Mouse (Mus musculus) macrophage (primary cell): ENCODE measurements around the gene Daam1. TPM values are rescaled to one million over a fixed set of nuclear protein-coding genes. Genes with fewer than 3 reads are reported as not detected.

Experiments used
- H3K27ac ChIP-seq: fragments of 350-480 bp; formaldehyde crosslinking; 2 replicates; pipeline ENCODE4 v1.9.0; 2021
- H3K36me3 ChIP-seq: fragments of 350-480 bp; formaldehyde crosslinking; 2 replicates; pipeline ENCODE4 v1.9.0; 2021; ENCODE audit errors: inconsistent target
- H3K4me3 ChIP-seq: fragments of 350-480 bp; formaldehyde crosslinking; 2 replicates; pipeline ENCODE4 v1.9.0; 2021; ENCODE audit errors: inconsistent target
- H3K79me2 ChIP-seq: fragments of 350-480 bp; formaldehyde crosslinking; 2 replicates; pipeline ENCODE4 v1.9.0; 2021; ENCODE audit errors: inconsistent target
- WGBS: methylation state at CpG from one replicate; pipeline ENCODE4 v1.1.7; 2026; ENCODE audit warnings: inconsistent platforms; ENCODE audit not compliant: missing documents; 5-methylcytosine and 5-hydroxymethylcytosine counted together
- polyA plus RNA-seq: library from polyadenylated mRNA; stranded (reverse); fragments of 250-400 nt; gene quantifications from 3 replicates; pipeline ENCODE4 v1.2.4, GENCODE M21; 2018; ENCODE audit warnings: inconsistent platforms
- total RNA-seq, 78 experiments: library from RNA; depleted of rRNA; stranded (reverse); fragments of 250-400 nt; gene quantifications; 1 replicate in 9 of 78; 2 replicates in 24 of 78; 3 replicates in 43 of 78; 4 replicates in 2 of 78; pipeline ENCODE4 v1.2.4; 2018; ENCODE audit warnings: inconsistent platforms in 56 of 78

Daam1 gene
- 100 to 1,000 TPM in 1 of 26 experiments, 10 to 100 TPM in 25; 23.6 to 164 (median 36.9) TPM for total RNA-seq (2018; cell fraction: chromatin; rRNA removed)
- total RNA-seq (2018; cell fraction: cytosol; rRNA removed) = 10 to 100 TPM in 17 of 26 experiments, 1 to 10 TPM in 9; 8.7 to 17.1 (median 11.3) TPM
- 100 to 1,000 TPM in 1 of 26 experiments, 10 to 100 TPM in 25; 18.9 to 136 (median 25.2) TPM for total RNA-seq (2018; cell fraction: nucleus; rRNA removed)
- polyA plus RNA-seq = 6.5 to 9.8 TPM (median 6.7 TPM) in 3 replicates

DNA sequence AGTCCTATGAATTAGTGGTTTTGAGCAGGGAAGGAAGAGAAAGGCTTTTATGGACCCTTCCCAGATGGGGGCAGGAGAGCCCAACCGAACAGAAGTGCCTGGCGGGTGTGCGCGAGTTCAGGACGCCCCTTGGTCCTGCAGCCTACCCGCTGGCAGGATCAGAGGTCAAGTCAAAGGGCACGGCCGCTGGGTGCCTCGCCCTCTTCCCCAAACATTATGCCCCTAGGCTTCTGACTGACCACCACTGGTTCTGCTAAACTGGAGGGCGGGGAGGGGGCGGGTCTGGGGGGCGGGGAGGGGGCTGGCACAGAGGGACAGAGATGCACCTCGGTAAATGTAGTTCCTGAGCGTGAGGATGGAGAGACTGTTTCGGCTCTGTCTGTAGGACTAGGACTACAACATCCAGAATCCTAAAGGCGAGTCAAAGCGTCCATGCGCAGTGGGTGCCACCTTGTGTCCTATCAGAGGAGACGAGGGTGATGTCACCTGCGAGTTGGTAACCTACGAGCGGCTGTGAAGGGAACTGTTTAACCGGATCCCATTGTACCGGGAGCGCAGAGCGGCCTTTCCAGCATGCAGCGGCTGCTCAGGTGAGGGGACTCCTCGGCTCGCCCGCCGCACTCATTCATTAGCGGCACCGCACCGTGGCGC is at the start of gene Daam1:
Gene Daam1 (plus strand): TSS at position 472 of the 651 bp plus-strand sequence.
- Histone ChIP-seq H3K4me3 (peak within 1 kb of the TSS; percentile 56), H3K27ac (no peak within 1 kb of the TSS), H3K36me3 (no peaks in the 10 kb centered on the region), H3K79me2 (peaks cover 41% of the 10 kb centered on the region)
- 2% methylated on average over 29 of the region's 35 CpGs for WGBS

DNA sequence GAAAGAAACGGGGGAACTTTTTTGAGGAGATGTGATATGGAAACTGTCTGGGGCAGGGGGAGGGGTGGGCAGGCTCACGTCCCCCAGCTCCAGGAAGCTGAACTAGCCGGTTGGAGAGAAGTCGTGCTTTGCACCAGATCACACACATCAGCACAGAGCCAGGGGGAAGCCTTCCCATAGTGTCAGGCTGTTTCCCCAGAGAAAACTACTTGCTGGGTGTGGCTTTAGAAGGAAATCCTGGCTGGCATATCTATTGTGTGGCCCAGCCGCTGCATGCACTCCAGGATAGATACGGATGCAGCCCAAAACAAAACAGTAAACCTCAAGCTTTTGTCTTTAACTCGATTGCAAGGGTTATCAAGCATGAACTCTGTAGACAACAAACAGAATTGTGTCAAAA is 49.7 kb upstream of the Daam1 start:
- H3K4me3 ChIP-seq = no peak overlapping the region
- WGBS = 40% methylated on average over 7 of the region's 7 CpGs

DNA sequence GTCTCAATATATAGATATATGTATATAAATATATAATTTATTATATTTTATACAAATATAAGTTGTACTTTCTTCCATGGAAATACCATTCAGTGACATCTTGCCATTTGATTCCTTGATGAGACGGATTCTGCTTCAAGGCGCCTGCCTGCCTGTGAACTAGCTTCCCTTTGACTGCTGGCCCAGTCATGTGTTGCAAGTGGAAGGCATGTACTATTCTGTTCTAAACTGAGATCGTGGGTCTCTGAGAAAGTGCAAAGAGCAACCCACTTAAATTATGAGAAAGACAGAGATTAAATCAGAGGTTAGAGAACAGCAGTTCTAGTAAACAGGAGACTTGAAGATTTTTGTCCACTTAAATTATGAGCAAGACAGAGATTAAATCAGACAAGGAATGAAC is 46.9 kb upstream of the Daam1 start:
- 97% methylated on average over 3 of the region's 3 CpGs for WGBS
- Histone ChIP-seq H3K4me3 (no peak overlapping the region), H3K79me2 (no peaks in the 10 kb centered on the region), H3K36me3 (no peaks in the 10 kb centered on the region), H3K27ac (no peak overlapping the region)

More for the DNA sequence above, 49.7 kb upstream of the Daam1 start:
- Histone ChIP-seq H3K36me3 (no peaks in the 10 kb centered on the region), H3K27ac (no peak overlapping the region), H3K79me2 (no peaks in the 10 kb centered on the region)

DNA sequence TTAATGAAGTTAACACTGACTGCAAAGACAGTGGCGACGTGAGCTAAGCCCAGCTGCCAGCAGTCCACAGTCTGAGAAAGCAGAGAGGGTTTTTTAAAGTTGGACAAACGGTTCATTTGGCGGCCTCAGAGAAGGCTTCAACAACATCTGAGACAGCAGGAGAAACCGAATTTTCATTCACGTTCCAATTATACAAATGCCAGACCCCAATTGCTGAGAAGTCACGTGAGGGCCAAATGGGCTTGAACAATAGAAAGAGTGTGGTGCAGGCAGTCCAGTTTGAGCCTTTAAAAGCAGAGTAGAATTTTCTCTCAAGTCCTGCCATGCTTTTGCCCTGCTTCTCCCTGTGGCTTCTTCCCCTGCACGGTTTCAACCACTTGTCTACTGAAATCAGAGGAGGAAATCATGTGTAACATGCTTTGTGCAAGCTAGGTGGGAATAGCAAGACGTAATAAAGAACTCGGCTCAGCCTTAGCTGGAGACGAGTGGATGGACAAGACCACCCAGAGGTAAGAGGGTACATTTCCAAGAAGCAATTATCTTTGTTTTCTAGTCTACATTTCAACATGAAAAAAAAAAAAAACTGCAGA is 46.1 kb upstream of the Daam1 start:
- H3K4me3 ChIP-seq = no peak overlapping the region
- no peak overlapping the region for H3K27ac ChIP-seq
- H3K36me3 ChIP-seq = no peaks in the 10 kb centered on the region
- no peaks in the 10 kb centered on the region for H3K79me2 ChIP-seq
- 83% methylated on average over 11 of the region's 11 CpGs for WGBS

DNA sequence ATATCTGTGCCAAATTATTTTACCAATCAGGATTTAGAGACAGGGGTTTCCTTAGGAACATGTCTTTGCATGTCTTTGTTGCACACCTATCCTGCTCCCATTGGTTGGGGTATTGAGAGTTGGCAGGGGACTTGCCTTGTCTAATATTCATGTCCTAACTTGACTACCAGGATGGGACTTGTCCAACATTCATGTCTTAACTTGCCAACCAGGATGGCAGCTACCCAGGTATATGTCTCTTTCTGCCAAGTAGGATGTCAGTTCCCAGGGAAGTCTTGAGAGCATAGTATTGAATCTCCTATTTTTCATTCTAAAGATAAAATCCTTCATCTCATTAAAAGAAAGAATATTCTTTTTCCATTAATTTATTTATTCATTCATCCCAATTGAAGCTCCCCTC is 44.4 kb upstream of the Daam1 start:
- no peaks in the 10 kb centered on the region for H3K79me2 ChIP-seq
- H3K27ac ChIP-seq = no peak overlapping the region
- H3K36me3 ChIP-seq = no peaks in the 10 kb centered on the region
- no peak overlapping the region for H3K4me3 ChIP-seq

DNA sequence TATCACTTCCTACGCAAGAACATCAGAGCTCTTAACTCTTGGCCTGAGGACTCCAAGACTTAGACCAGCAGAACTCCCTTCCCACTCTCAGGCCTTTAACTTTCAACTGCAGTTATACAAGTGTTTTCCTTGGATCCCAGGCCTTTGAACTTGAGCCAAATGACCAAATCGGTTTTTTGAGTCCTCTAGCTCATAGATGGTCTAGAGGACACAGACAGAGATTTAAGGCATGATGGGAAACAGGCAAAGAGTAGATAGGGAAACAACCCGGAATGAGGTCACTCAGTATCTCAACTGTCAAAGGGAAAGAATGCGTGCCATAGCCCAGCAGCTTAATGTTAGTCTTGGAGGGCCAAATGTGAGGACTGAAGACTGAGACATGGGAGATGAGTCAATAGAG is 42.1 kb upstream of the Daam1 start:
- Histone ChIP-seq H3K4me3 (no peak overlapping the region), H3K27ac (no peak overlapping the region), H3K36me3 (no peaks in the 10 kb centered on the region), H3K79me2 (no peaks in the 10 kb centered on the region)
- 82% methylated on average over 4 of the region's 4 CpGs for WGBS

DNA sequence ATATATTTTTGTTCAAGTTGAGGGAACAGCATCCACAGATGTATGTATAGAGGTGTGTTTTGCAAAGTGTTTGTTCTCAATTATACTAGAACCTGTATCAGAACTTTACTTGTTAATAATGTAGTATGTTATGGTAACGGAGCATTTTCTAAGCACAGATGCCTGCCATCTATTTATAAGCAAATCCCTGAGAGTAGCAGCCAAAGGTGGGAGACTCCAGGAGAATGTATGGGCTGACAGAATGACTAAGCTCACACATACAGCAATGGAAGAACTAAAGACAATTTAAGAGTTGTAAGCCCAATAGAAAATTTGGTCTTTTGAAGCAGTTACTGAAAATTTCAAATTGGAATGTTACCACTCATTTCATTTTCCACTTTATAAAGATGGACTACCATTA is 40.3 kb upstream of the Daam1 start:
- Histone ChIP-seq H3K27ac (no peak overlapping the region), H3K79me2 (no peaks in the 10 kb centered on the region), H3K4me3 (no peak overlapping the region), H3K36me3 (no peaks in the 10 kb centered on the region)
- WGBS = 93% methylated on average over 1 of the region's 1 CpGs

DNA sequence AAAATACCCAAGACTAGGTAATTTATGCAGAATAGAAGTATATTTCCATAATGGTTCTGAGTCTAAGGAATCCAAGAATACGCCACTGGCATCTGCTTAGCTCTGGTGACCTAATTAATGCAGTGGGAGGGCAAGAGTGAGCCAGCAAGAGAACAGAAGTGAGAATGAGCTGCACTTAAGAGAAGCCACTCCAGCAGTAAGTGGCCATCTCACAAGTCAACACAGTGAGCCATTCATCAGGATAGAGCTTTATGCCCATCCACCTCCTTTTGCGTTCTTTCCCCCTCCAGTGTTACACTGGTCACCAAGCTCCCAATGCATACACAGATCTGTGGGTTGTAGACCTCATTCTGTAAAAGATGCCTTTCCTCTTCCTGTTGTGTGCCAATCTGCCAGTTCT is 37.8 kb upstream of the Daam1 start:
- WGBS = 96% methylated on average over 2 of the region's 2 CpGs
- no peaks in the 10 kb centered on the region for H3K36me3 ChIP-seq
- H3K27ac ChIP-seq = no peak overlapping the region
- no peak overlapping the region for H3K4me3 ChIP-seq
- H3K79me2 ChIP-seq = no peaks in the 10 kb centered on the region

DNA sequence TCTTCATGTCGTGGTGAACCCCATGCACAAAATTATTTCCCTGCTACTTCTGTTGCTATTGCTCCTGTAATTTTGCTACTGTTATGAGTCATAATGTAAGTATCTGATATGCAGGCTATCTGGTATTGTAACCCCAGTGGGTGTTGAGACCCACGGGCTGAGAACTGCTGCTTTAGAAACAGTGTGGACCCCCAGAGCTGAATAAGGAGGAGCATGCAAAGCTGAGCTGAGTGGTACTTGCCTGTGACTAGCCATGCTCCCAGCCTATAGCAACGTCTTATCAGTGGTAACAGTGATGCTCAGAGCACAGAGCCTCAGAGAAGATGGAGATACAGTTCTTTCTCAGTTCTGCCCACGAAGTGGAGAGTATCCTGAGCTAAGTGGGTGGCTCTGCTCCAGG is 35.3 kb upstream of the Daam1 start:
- H3K4me3 ChIP-seq = no peak overlapping the region
- no peak overlapping the region for H3K27ac ChIP-seq
- WGBS = 67% methylated on average over 4 of the region's 4 CpGs
- H3K79me2 ChIP-seq = no peaks in the 10 kb centered on the region
- no peaks in the 10 kb centered on the region for H3K36me3 ChIP-seq

DNA sequence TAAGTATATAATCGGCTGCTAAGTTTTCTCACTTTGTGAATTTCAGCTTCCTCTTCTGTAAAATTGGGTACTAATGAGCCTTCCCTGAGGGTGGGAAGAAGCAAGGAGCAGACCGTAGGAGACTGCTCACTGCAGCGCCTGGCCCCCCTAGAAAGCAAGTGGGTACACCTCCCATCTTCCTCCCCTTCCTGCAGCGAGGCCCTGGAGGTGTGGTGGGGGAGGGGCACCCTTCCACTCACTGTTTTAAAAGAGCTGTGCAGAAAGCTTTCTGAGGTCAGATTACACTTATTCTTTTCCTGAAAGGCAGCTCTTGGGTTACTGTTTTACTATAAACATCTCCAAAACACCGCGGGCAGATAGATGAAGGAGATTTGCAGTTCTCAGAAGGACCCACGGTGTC is 34.4 kb upstream of the Daam1 start:
- Histone ChIP-seq H3K36me3 (no peaks in the 10 kb centered on the region), H3K79me2 (no peaks in the 10 kb centered on the region), H3K4me3 (no peak overlapping the region), H3K27ac (no peak overlapping the region)
- 1% methylated on average over 7 of the region's 7 CpGs for WGBS

DNA sequence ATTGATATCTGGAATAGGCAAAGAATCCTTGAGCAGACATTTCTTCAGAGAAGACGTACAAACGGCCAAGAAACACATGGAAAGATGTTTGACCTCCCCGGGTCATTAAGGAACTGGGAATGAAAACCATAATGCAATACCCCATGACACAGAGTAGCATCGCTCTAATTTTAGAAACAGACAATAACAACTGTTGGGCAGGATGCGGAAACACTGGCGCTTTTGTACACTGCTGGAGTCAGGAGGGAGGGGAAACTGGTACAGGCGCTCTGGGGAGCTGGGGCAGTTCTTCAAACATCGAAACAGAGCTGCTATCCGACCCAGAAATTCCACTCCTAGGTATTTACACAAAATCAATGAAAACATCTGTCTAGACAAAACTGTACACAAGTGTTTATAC is 23.6 kb upstream of the Daam1 start:
- 48% methylated on average over 9 of the region's 9 CpGs for WGBS
- Histone ChIP-seq H3K27ac (no peak overlapping the region), H3K36me3 (no peaks in the 10 kb centered on the region), H3K4me3 (no peak overlapping the region), H3K79me2 (no peaks in the 10 kb centered on the region)

DNA sequence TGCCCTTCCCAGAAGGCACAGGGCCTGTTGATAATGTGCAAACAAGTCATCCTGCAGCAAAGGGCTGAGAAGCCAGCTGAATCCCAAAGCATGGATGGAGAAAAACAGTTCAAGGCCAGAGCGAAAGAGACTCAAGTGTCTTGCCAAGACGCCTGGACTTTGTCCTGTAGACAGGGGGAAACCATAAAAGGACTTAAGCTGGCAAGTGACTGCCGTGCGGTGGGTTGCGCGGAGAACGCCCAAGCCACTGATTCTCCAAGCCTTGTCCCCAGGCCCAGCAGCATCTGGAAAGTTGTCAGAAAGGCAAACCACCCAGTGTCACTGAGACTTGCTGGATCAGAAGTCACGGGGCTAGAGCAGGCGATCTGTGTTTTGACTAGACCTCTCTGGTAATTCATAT is 22.2 kb upstream of the Daam1 start:
- Histone ChIP-seq H3K27ac (no peak overlapping the region), H3K36me3 (no peaks in the 10 kb centered on the region), H3K4me3 (no peak overlapping the region), H3K79me2 (no peaks in the 10 kb centered on the region)
- 98% methylated on average over 9 of the region's 9 CpGs for WGBS

DNA sequence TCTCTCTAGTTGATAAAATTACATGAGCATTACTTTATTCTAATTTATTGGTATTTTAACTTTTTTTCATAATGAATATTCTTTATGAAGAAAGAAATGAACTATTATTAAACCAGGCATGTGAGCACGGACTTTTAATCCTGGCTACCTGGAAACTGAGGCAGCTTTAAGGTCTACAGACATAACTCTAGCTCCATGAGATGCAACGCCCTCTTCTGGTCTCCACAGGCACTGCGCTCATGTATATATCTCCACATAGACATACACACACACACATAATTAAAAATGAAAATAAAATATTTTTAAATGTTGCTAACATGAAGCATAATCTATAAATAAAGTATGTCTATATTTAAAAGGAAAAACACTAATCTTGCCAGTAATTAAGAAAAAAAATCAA is 21.3 kb upstream of the Daam1 start:
- H3K79me2 ChIP-seq = no peaks in the 10 kb centered on the region
- H3K4me3 ChIP-seq = no peak overlapping the region
- no peaks in the 10 kb centered on the region for H3K36me3 ChIP-seq
- 80% methylated on average over 3 of the region's 3 CpGs for WGBS
- no peak overlapping the region for H3K27ac ChIP-seq

DNA sequence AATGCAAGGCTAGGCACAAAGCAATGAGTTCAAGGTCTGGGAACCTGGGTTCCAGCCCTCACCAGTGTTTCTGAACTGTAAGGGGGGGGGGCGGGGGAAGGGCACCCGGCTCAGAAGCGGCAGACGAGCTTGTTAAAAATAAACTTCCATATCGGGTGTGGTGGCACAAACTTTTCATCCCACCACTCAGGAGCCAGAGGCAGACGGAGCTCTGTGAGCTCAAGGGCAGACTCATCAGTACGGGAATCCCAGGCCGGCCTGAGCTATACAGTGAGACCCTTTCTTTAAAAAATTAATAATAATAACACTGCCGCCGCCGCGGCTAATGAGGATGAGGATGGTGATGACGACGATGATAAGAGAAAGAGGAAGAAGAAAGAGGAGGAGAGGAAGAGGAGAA is 18.3 kb upstream of the Daam1 start:
- H3K4me3 ChIP-seq = no peak overlapping the region
- no peaks in the 10 kb centered on the region for H3K36me3 ChIP-seq
- no peaks in the 10 kb centered on the region for H3K79me2 ChIP-seq
- H3K27ac ChIP-seq = no peak overlapping the region
- 90% methylated on average over 13 of the region's 14 CpGs for WGBS

DNA sequence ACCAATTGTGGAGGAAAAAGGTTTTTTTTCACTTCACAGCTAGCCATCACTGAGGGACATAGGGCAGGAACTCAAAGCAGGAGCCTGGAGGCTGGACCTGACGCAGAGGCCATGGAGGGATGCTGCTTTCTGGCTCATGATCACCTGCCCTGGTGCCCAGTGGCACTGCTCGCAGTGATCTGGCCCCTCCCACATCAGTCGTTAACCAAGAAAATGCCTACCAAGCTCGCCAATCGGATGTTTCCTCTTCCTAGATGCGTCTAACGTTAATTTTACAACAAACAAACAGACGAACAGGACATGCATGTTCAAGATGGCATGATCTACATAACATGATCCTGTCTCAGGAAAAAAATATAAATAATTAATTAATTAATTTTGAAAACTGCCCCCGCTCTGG is 17.6 kb upstream of the Daam1 start:
- Histone ChIP-seq H3K79me2 (no peaks in the 10 kb centered on the region), H3K27ac (no peak overlapping the region), H3K4me3 (no peak overlapping the region), H3K36me3 (no peaks in the 10 kb centered on the region)
- 93% methylated on average over 8 of the region's 9 CpGs for WGBS
